Mouse (Mus musculus): Measurements from ENCODE around the gene Dnaja2. TPM values are rescaled to one million over a fixed set of nuclear protein-coding genes. Genes with fewer than 3 reads are reported as not detected.

The Dnaja2 gene
- total and polyA plus RNA-seq, 3 experiments, result 30.2 to 278 (median 250) TPM

DNA sequence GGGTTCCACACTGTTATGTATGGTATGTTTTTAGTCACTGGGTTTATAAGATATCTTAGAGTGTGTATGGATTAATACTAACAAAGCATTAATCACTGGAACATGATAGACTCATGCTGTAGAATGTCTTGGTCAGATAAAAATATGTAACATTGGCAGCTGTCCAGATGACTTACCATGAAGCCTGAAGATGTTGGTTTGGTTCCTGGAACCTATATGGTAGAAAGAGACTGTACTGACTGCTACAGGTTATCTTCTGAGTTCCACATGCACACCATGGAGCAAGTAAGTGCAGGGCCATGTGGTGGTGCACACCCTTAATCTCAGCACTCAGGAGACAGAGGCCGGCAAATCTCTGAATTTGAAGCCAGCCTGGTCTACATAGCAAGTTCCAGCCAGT, 24.4 kb downstream of the Dnaja2 start:
- H3K79me2 ChIP-seq (replicated peaks; ENCODE audit: control insufficient read depth, insufficient read depth, low read length), result no peaks in the 10 kb centered on the region
- H3K4me3 ChIP-seq, result no peak overlapping the region
- whole genome bisulfite sequencing, result 90% methylated on average over 1 of the region's 1 CpGs
- DNase-seq, result no peak
- no peaks in the 10 kb centered on the region; the same call in 1 of the 2 replicates for H3K4me1 ChIP-seq (ENCODE audit: control insufficient read depth, insufficient read depth, low read length)
- no peaks in the 10 kb centered on the region for H3K36me3 ChIP-seq (ENCODE audit: control insufficient read depth, insufficient read depth, low read length)
- intact Hi-C loops (cut with DNase I), result no loop called here
- H3K9ac ChIP-seq (ENCODE audit: low read depth, low read length), result no peak overlapping the region
- H3K27me3 ChIP-seq (ENCODE audit: control insufficient read depth, insufficient read depth, low read length), result no peaks in the 10 kb centered on the region
- TF ChIP-seq CTCF (IDR thresholded peaks at IDR 0.05), result no peak
- no peak for TF ChIP-seq EP300 (IDR thresholded peaks at IDR 0.05; ENCODE audit: insufficient read depth, low read depth, low read length)
- TF ChIP-seq POLR2A (IDR thresholded peaks at IDR 0.05; ENCODE audit: insufficient read depth, low read depth, low read length), result no peak
- H3K27ac ChIP-seq, result no peak overlapping the region

DNA sequence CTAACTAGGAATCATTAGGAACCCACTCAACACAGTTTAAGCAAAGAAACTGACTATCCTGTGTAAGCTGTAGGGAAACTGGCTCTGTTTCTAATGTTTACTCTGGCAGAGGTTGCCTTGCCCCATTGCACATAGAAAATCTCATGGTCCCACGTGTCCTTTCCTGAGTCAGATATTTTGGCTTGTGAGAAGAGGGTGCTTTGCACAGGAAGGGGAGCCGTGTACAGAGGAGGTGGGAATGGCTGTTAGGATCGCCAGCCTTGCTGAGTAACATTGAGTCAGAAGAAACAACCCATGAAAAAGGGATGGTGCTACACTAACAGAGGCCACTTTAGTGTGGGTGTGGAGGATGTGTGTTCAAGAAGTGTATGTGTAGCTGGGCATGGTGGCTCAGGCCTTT, 26.2 kb downstream of the Dnaja2 start:
- H3K4me1 ChIP-seq (ENCODE audit: control insufficient read depth, insufficient read depth, low read length), result peaks cover 2% of the 10 kb centered on the region; the same call in 1 of the 2 replicates
- no peak overlapping the region for H3K27ac ChIP-seq
- H3K4me3 ChIP-seq, result no peak overlapping the region
- DNase-seq, result no peak
- WGBS, result 44% methylated on average over 3 of the region's 3 CpGs
- H3K27me3 ChIP-seq (ENCODE audit: control insufficient read depth, insufficient read depth, low read length), result no peaks in the 10 kb centered on the region
- no peak overlapping the region for H3K9ac ChIP-seq (ENCODE audit: low read depth, low read length)
- H3K36me3 ChIP-seq (ENCODE audit: control insufficient read depth, insufficient read depth, low read length), result no peaks in the 10 kb centered on the region
- TF ChIP-seq POLR2A (IDR thresholded peaks at IDR 0.05; ENCODE audit: insufficient read depth, low read depth, low read length), result no peak
- no peak for TF ChIP-seq EP300 (IDR thresholded peaks at IDR 0.05; ENCODE audit: insufficient read depth, low read depth, low read length)
- TF ChIP-seq CTCF (IDR thresholded peaks at IDR 0.05), result no peak
- no peaks in the 10 kb centered on the region for H3K79me2 ChIP-seq (replicated peaks; ENCODE audit: control insufficient read depth, insufficient read depth, low read length)
- intact Hi-C loops (cut with DNase I), result no loop called here

DNA sequence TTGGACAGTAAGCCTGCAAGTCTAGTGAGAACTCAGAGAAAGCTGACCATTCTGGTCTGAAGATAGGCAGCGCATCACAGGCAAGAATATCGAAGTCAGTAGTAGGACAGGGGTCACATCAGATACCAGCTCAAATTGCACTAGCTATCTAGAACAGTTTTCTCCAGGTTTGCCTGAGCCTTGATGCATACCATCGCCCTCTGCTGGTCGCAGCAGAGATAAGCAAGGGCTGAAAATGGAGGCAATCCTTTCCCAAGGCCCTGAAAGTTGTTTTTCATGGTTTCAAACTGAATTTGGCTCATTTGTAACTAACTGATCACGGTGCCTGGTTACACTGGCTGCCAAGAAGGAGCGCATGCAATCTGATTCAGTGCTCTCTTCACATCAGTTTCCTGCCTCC, 29.0 kb downstream of the Dnaja2 start:
- Histone ChIP-seq H3K27me3 (ENCODE audit: control insufficient read depth, insufficient read depth, low read length) (no peaks in the 10 kb centered on the region), H3K4me1 (ENCODE audit: control insufficient read depth, insufficient read depth, low read length) (peaks cover 4% of the 10 kb centered on the region; the same call in 1 of the 2 replicates), H3K4me3 (no peak overlapping the region), H3K36me3 (ENCODE audit: control insufficient read depth, insufficient read depth, low read length) (no peaks in the 10 kb centered on the region), H3K27ac (no peak overlapping the region; the same call in 1 of the 2 replicates), H3K79me2 (replicated peaks; ENCODE audit: control insufficient read depth, insufficient read depth, low read length) (no peaks in the 10 kb centered on the region), H3K9ac (ENCODE audit: low read depth, low read length) (no peak overlapping the region)
- 20% methylated on average over 6 of the region's 6 CpGs for WGBS
- peak; percentile 60 to 69 for DNase-seq
- intact Hi-C loops (cut with DNase I), result loop anchor here (1.0 kb wide), 1 partner anchor 70 kb away; no protein-coding TSS in a partner anchor
- TF ChIP-seq EP300 (IDR thresholded peaks at IDR 0.05; ENCODE audit: insufficient read depth, low read depth, low read length) (peak; percentile 72; the same call in 1 of the 2 replicates), CTCF (IDR thresholded peaks at IDR 0.05) (no peak; the same call in 1 of the 2 replicates)

DNA sequence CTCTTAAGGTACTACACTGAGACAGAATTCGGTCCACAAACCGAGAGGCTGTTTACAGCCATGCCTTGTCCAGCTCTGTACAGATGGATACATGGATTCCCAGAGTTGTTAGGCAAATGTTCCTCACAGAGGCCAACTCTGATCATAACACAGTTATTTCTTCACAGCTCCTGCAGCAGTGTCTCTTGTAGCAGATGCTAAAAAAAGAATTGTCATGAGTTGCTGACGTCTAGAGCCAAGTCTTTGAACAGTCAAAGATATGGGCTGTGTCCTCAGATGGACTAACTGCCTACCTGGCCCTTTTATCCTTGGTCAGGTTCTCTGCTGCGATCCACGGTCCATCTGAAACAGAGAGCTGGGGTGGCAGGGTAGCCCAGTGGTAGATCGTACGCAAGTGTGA, 31.1 kb downstream of the Dnaja2 start:
- DNase-seq, result peak in 1 of 2 experiments; percentile 47
- H3K27ac ChIP-seq, result peak overlapping the region; percentile 87
- peaks cover 4% of the 10 kb centered on the region; the same call in 1 of the 2 replicates for H3K4me1 ChIP-seq (ENCODE audit: control insufficient read depth, insufficient read depth, low read length)
- no peak overlapping the region for H3K4me3 ChIP-seq
- WGBS, result 69% methylated on average over 7 of the region's 7 CpGs
- no peaks in the 10 kb centered on the region for H3K79me2 ChIP-seq (replicated peaks; ENCODE audit: control insufficient read depth, insufficient read depth, low read length)
- intact Hi-C loops (cut with DNase I), result loop anchor here (5.0 kb wide), 1 partner anchor 142 kb away; no protein-coding TSS in a partner anchor
- H3K36me3 ChIP-seq (ENCODE audit: control insufficient read depth, insufficient read depth, low read length), result no peaks in the 10 kb centered on the region
- no peaks in the 10 kb centered on the region for H3K27me3 ChIP-seq (ENCODE audit: control insufficient read depth, insufficient read depth, low read length)
- TF ChIP-seq CTCF (IDR thresholded peaks at IDR 0.05), result no peak
- 0 out of 2 replicates have a peak, but pooled peaks have one; percentile 37 for TF ChIP-seq EP300 (IDR thresholded peaks at IDR 0.05; ENCODE audit: insufficient read depth, low read depth, low read length)
- peak; percentile 41; the same call in 1 of the 2 replicates for TF ChIP-seq POLR2A (IDR thresholded peaks at IDR 0.05; ENCODE audit: insufficient read depth, low read depth, low read length)
- peak overlapping the region; percentile 28; the same call in 1 of the 2 replicates for H3K9ac ChIP-seq (ENCODE audit: low read depth, low read length)

DNA sequence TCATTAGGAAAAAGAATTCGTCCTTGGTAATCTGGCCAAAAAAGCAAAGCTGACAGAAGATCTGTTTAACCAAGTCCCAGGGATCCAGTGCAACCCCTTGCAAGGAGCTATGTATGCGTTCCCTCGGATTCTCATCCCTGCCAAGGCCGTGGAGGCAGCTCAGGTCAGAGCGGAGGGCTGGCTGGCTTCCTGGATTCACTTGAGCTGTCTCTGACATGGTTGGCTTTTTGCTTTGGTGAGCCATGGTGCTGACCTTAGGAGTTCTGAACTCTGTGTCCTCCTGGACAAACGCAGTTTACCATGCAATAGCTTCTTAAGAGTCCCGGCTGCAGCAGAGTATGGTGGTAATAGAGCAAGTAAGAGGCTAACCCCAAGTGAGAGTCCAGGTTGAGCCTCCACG, 33.8 kb downstream of the Dnaja2 start:
- 70% methylated on average over 8 of the region's 8 CpGs for WGBS

DNA sequence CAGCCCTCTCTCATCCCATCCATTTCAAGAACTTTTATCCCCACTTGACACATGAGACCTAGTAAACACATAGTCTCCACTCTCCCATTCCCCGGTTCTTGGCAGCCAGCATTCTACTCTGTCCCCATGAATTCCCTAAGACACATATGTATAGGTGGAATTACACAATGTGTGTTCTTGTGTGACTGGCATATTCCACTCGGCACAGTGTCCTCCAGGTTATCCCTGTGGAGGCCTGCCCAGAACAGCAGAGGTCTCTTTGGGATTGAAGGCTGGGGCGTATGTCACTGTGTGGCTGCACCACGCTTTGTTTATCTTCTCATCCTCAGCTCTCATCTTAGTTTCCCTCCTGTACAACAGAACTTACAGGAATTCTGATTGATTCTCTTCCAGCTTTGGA, 34.6 kb downstream of the Dnaja2 start:
- 69% methylated on average over 4 of the region's 4 CpGs for WGBS
- no peak for DNase-seq
- Histone ChIP-seq H3K4me3 (no peak overlapping the region), H3K9ac (ENCODE audit: low read depth, low read length) (no peak overlapping the region), H3K27ac (peak overlapping the region; percentile 80), H3K4me1 (ENCODE audit: control insufficient read depth, insufficient read depth, low read length) (peaks cover 7% of the 10 kb centered on the region), H3K79me2 (replicated peaks; ENCODE audit: control insufficient read depth, insufficient read depth, low read length) (no peaks in the 10 kb centered on the region), H3K36me3 (ENCODE audit: control insufficient read depth, insufficient read depth, low read length) (no peaks in the 10 kb centered on the region), H3K27me3 (ENCODE audit: control insufficient read depth, insufficient read depth, low read length) (no peaks in the 10 kb centered on the region)
- TF ChIP-seq CTCF (IDR thresholded peaks at IDR 0.05) (no peak), POLR2A (IDR thresholded peaks at IDR 0.05; ENCODE audit: insufficient read depth, low read depth, low read length) (no peak), EP300 (IDR thresholded peaks at IDR 0.05; ENCODE audit: insufficient read depth, low read depth, low read length) (no peak)
- intact Hi-C loops (cut with DNase I), result loop anchor here (2.0 to 5.0 kb wide), 2 partner anchors 20 to 138 kb away; no protein-coding TSS in a partner anchor

More for the DNA sequence above, 33.8 kb downstream of the Dnaja2 start:
- Histone ChIP-seq H3K27me3 (ENCODE audit: control insufficient read depth, insufficient read depth, low read length) (no peaks in the 10 kb centered on the region), H3K4me3 (no peak overlapping the region), H3K9ac (ENCODE audit: low read depth, low read length) (no peak overlapping the region), H3K27ac (peak overlapping the region; percentile 80), H3K4me1 (ENCODE audit: control insufficient read depth, insufficient read depth, low read length) (peaks cover 4% of the 10 kb centered on the region; the same call in 1 of the 2 replicates), H3K79me2 (replicated peaks; ENCODE audit: control insufficient read depth, insufficient read depth, low read length) (no peaks in the 10 kb centered on the region), H3K36me3 (ENCODE audit: control insufficient read depth, insufficient read depth, low read length) (no peaks in the 10 kb centered on the region)
- TF ChIP-seq EP300 (IDR thresholded peaks at IDR 0.05; ENCODE audit: insufficient read depth, low read depth, low read length) (peak; percentile 76; the same call in 1 of the 2 replicates), CTCF (IDR thresholded peaks at IDR 0.05) (no peak), POLR2A (IDR thresholded peaks at IDR 0.05; ENCODE audit: insufficient read depth, low read depth, low read length) (0 out of 2 replicates have a peak, but pooled peaks have one; percentile 22)
- intact Hi-C loops (cut with DNase I), result loop anchor here (2.0 to 5.0 kb wide), 2 partner anchors 21 to 139 kb away; no protein-coding TSS in a partner anchor
- peak; percentile 63 to 79 for DNase-seq
